Mouse (Mus musculus): ENCODE results near the gene Ilkap.

Gene Ilkap

DNA sequence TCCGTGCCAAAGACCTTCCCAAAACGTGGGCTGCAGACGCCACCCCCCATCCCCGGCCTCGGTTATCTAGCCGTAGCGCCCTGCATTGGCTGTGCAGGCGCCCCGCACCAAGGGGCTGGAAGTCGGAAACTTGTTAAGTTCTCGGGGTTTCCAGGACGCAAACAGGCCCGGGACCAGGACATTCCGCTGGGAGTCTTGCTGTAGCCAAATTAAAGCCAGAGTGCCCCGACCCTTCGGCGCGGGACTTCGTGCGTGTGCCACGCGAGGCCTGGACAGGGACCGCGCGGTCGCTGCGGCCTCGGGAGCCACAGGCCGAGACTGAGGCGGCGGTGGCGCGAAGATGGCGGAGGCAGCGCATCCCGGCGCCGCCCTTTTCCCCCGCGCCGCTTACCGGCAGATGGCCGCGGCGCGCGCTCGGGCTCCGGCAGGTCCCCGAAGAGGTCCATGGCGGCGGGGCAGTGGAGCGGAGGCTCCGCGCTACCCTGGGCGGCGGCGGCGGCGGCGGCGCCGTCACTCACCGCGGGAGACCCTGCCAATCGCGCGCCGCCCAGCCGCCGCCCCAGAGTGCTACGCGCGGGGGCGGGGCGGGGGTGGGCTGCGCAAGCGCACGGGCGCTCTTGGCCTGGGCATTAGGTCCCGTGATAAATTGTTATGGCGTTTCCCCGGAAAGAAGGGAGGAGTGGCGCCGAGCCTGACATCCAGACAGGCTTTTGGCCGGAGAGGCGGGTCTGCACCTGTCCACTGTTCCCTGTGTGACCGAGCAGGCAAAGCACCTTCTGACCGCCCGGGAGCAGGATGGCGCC lies at the start of gene Ilkap:
Gene Ilkap, minus strand, starts transcription at position 556 of the 803 bp plus-strand sequence.
- peak; percentile 67 for DNase-seq (ENCODE audit: low spot score)

- DNase-seq (ENCODE audit: low spot score), result no peak
These were observed 47.9 kb upstream of the Ilkap start for GRCm38 (mm10) chr1:91446511-91446910.

GRCm38 (mm10) chr1:91446060-91446459 lies 47.4 kb upstream of the Ilkap start:
- DNase-seq (ENCODE audit: low spot score), result peak; percentile 47

DNA sequence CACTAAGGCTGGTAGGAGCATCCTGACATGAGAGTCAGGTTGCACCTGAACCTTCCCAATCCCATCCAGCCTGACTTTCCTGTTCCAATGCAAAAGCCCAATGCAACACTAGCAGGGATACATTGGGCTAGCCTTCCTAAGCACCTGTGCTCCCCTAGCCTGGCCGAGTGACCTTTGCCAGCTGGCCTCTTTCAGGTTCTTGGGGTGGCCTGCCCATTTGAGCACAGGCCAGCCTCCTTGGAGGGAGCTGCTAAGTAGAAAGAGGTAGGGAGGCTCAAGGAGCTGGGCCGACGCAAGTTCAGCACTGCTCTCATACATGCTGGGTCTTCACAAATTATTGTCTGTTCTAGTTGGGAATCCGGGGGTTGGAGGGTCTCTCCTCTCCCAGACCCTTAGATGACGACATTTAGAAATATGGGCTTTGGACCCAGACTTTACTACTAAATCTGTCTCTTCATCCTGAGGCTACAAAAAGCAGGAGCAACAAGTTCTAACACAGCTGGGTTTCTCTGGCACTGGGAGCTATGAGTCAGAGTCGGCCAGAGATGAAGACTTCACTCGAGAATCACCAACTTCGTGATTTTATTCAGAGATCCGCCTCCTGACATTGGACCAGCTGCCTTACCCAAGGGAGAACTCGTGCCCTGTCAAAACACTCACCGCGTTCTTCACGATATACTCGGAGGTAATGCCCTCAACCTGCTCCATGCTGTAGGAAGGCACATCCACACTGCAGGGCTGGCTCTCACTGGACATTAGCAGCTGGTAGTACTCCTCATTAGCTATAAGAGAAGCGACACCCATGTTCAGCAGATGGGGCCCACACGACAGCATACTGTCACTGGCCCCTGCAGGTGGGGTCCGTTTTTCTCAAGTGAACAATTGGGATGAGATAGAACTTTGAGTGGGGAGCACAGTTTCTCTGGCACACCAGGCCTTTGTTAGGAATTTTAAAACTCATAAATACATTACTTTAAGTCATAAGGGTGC lies 46.5 kb upstream of the Ilkap start:
- DNase-seq (ENCODE audit: low spot score), result no peak

- DNase-seq (ENCODE audit: low spot score), result no peak
These were observed 43.9 kb upstream of the Ilkap start for GRCm38 (mm10) chr1:91442350-91442990.

DNA sequence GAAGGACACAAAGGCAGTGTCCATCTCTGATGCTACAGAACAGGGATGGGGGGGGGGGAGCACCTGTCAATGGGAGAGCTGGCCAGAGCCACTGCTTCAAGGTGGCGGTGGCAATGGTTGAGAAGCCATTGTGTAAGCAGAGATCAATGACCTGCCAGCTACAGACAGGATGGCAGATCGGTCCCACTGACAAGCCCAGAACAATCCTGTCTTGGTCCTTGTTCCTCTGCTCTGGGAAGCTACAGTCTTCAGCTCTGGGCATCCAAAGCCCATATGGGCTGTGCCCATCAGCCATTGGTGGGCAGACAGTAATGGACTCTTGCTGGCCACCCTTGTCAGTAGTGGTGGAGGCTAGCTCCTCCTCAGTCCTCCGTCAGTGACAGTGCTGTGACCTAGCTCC lies 43.2 kb upstream of the Ilkap start:
- DNase-seq (ENCODE audit: low spot score), result no peak

DNA sequence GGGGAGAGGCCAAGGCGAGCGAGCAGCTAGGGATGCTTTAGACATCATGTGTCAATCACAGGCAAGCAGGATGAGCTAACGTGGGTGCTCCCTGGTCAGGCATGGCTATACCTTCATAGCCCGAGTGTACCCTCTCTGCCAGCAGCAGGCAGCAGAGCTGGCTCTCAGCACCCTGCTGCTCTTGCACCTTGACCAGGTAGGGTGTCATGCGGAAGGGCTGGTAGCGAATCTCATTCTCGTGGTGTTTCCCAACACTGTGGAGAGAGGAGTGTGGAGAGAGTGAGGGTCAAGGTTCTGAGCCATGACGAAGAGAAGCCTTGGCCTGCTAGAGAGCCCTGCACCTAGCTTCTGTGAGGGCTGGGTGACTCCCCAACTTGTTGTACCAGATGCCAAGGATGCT lies 41.2 kb upstream of the Ilkap start:
- no peak for DNase-seq (ENCODE audit: low spot score)

- DNase-seq (ENCODE audit: low spot score), result no peak
These were observed 39.0 kb upstream of the Ilkap start for GRCm38 (mm10) chr1:91437573-91437972.

DNA sequence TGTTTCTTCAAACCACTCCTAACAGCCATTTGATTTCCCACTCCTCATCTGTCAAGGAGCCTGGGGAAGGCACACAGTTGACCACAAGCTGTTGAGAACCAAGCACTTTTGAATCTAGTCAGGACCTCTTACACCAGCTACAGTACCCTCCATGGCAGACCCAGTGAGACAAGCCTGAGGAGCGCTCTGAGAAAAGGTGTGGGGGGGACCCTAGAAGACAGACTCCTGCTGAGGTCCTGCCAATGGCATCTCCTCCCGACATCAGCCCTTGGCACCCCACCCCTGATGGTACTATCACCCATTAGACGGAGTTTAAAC lies 38.4 kb upstream of the Ilkap start:
- DNase-seq (ENCODE audit: low spot score), result no peak

GRCm38 (mm10) chr1:91436380-91437082 lies 37.9 kb upstream of the Ilkap start:
- peak; percentile 65 for DNase-seq (ENCODE audit: low spot score)

GRCm38 (mm10) chr1:91435606-91436130 lies 37.1 kb upstream of the Ilkap start:
- DNase-seq (ENCODE audit: low spot score), result no peak

DNA sequence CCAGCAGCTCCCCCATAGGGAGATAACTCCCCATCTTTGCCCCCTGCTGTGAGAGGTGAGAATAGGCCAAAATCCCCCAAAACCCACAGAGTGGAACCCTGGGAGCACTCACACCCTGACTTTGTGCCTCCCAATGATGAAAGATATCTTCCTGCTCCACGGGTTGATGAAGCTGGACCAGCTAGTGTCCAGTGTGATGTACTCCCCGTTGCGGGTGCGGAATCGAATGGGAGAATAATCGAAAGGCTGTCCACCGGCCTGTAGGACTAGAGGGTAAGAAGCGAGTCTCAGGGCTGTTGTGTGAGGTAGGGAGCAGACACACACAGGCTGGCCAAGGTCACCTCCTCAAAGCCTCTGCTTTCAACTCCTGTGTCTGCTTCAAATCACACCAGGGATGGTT lies 36.3 kb upstream of the Ilkap start:
- DNase-seq (ENCODE audit: low spot score), result no peak

- DNase-seq (ENCODE audit: low spot score), result no peak
These were observed 32.1 kb upstream of the Ilkap start for GRCm38 (mm10) chr1:91430761-91431160.

DNA sequence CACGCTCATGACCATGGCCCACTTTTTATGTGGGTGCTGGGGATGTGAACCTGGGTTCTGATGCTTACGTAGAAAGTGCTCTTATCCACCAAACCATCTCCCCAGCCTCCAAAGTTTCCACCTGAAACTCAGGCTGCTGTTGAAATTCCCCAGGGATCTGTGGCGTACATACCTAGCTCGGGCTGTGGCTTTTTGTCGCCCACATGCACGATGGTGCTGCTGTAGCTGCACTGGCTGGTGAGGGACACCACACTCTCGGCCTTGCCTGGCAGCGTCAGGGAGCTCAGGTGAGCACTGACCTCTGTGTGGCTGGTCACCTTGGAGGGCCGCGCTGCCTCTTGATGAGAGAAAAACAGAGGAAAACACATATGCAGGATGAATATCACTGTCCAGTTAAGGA lies 30.6 kb upstream of the Ilkap start:
- no peak for DNase-seq (ENCODE audit: low spot score)

GRCm38 (mm10) chr1:91428614-91429013 lies 30.0 kb upstream of the Ilkap start:
- peak; percentile 85 for DNase-seq (ENCODE audit: low spot score)

DNA sequence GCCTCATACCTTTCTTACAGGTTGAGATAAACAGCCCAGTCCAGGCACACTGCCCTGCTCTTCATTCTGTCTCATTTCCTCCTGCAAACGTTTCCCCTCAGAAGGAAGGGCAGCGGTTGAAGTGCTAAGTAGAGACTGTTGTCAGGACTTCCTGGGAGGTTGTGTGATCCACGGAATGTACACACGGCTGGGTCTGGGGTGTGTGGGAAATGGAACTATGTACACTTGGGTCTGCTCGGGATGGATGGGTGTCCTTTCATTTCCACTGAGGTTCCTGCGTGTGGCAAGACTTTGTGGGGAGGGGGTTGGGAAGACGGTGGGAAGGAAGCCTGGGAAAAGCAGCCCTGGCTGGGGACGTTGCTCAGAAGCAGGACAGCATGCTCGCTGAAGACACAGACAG lies 27.8 kb upstream of the Ilkap start:
- no peak for DNase-seq (ENCODE audit: low spot score)

- no peak for DNase-seq (ENCODE audit: low spot score)
These were observed 22.0 kb upstream of the Ilkap start for GRCm38 (mm10) chr1:91420601-91421065.

DNA sequence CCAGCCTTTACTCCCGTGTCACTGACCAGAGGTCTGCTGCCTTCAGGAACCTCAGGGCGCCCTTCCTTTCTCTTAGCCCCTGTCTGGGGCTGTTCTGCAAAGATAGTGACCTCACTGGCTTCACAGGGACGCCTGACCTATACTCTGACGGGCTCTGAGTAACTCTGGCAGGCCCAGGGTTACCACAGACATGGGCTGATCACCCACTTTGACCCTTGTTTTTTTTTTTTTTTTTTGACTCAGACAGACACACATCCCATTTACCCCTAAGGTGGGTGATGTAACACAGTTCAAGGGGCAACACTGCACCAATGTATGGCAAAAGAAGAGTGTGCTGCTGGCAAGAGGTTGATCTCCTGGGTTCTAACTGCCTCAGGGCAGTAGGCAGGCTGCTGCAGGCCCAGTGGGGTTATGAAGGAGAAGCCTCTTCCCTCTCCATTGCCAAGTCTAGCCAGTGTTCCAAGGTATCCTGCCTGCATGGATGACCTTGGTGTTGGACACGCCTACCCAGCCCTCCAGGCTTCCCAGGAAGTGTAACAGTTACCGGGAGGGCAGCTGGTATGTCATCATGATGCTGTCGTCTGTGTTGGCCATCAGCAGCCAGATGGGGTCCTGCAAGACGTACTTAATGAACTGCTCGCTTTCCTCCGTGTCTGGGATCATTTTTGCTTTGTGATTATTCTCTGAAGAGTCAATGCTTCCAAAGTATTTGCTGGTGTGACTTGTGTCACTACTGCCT lies 21.4 kb upstream of the Ilkap start:
- DNase-seq (ENCODE audit: low spot score), result no peak

GRCm38 (mm10) chr1:91417991-91418390 lies 19.4 kb upstream of the Ilkap start:
- DNase-seq (ENCODE audit: low spot score), result no peak

GRCm38 (mm10) chr1:91415311-91415710 lies 16.7 kb upstream of the Ilkap start:
- DNase-seq (ENCODE audit: low spot score), result no peak

DNA sequence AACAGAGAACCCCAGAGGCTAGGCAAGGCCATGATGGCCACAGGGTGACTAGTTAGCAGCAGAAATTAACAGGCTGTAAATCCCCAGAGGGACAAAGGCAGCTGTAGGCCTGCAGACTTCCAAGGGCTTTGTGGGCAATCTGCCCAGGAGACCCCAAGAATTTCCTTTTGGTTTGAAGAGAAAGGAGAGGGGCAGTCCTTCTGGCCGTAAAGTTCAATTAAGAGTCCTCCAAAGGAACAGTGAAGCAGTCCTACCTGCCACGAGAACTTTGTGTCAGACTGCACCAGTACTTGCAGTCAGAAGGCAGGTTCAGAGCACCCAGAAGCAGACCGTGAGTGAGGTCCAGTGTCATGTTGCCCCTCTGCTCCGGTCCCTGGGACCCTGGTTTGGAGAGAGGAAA lies 16.3 kb upstream of the Ilkap start:
- no peak for DNase-seq (ENCODE audit: low spot score)
